Mouse (Mus musculus) testis, adult 2 months (tissue): ENCODE results near the gene Tmem151a.

Experiments used
- CTCF ChIP-seq: fragments of 200-500 bp; IDR thresholded peaks from 2 replicates; pipeline ENCODE4 v1.5.1; 2012; ENCODE audit warnings: low read depth, mild to moderate bottlenecking, inconsistent platforms, low read length, moderate library complexity; ENCODE audit not compliant: control insufficient read depth, insufficient read depth, insufficient replicate concordance
- POLR2A ChIP-seq: fragments of 200-500 bp; IDR thresholded peaks from 2 replicates; pipeline ENCODE4 v1.6.1; 2012; ENCODE audit warnings: low read depth, mild to moderate bottlenecking, inconsistent platforms, low read length, moderate library complexity; ENCODE audit not compliant: control insufficient read depth

GRCm38 (mm10) chr19:5083961-5084833, 1.1 kb downstream of the Tmem151a start:
- TF ChIP-seq CTCF: no peak
- no peak for TF ChIP-seq POLR2A
